Mouse (Mus musculus) forelimb bud, embryonic 11.5 days (tissue): ENCODE measurements around the gene Slc34a3.
"Not testable (repeated sequence)": the region's sequence is repeated elsewhere in the genome, so short reads cannot be mapped to it uniquely, and the experiment has no call there.

Source experiments
- DNase-seq: peaks from one replicate; pipeline ENCODE4 v3.0.0-alpha.2; 2012; ENCODE audit warnings: low read depth, low spot score

The Slc34a3 gene

GRCm38 (mm10) chr2:25234050-25234449, at the start of gene Slc34a3:
TSS of gene Slc34a3 (minus strand) at chr2:25234364.
- DNase-seq: no peak

- peak; percentile 76 for DNase-seq
Measured at GRCm38 (mm10) chr2:25278928-25279882, 45.0 kb upstream of the Slc34a3 start.

DNA sequence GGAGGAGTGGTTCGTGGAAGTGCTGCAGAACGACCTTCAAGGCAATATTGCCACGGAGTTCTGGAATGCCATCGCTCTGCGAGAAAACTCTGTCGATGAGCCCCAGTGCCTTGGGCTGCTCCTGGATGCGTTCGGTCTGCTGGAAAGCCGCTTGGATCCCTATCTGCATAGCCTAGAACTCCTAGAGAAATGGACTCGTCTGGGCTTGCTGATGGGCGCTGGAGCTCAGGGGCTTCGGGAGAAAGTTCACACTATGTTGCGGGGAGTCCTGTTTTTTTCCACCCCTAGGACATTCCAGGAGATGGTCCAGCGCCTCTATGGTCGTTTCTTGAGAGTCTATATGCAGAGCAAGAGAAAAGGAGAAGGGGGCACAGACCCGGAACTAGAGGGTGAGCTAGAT, 38.8 kb upstream of the Slc34a3 start:
- DNase-seq: no peak

- DNase-seq: no peak
Measured at GRCm38 (mm10) chr2:25272515-25272914, 38.4 kb upstream of the Slc34a3 start.

DNA sequence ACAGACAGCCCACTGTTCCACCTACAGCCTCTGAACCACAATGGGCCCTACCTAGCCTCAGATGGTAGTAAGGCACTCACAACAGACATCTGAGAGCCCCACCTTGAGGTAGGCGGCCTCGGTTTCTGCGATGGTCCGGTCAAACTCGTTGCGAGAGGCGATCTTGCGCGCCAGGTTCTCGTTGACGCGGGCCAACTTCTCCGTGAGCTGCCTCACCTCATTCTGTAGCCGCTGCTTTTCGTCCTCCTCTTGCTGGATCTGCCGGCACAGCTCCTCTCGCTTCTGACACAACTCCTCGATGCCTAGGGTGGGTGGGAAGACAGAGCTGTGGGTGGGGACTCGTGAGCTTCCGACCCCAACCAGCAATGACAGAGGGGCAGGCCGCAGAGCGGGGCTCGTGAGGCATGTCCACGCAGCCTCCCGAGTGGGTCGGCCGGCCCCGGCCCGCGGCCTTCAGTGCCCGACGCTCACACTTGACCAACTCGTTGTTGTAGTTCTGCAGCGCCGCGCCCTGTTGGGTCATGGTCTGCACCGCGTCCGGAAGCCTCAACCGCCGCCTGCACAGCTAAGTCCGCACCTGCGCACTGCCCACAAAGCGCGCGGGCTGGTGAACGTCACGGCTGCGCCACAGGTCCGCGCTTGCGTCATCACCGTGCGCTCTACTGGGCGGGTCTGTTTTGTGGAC, 37.8 kb upstream of the Slc34a3 start, which contains the start of the genes Ssna1 and Anapc2:
Ssna1 (minus strand) TSS at position 612 of the 685 bp plus-strand sequence.
Anapc2 (plus strand) TSS at position 652 of the 685 bp plus-strand sequence.
- DNase-seq: peak; percentile 97

GRCm38 (mm10) chr2:25267746-25268309, 33.7 kb upstream of the Slc34a3 start:
- DNase-seq: no peak

DNA sequence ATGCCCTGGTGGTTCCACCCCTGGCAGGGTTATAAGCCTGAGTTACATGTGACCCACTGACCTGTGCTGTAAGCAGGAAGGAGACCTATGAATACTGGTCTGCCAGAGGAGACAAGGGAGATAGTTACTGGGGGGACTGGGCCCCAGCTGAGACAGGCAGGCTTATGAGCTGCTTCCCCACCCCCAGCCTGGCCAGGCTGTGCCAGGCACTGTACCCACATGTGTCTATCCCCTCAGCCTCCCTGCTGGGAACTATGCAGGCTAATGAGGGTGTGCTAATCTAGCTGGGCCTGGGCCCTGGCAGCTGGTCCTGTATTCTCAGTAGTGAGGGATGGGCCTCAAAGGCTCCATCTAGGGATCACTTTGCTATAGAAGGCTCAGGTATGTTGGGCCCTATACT, 33.1 kb upstream of the Slc34a3 start:
- DNase-seq: no peak

GRCm38 (mm10) chr2:25266720-25267119, 32.6 kb upstream of the Slc34a3 start:
- no peak for DNase-seq

DNA sequence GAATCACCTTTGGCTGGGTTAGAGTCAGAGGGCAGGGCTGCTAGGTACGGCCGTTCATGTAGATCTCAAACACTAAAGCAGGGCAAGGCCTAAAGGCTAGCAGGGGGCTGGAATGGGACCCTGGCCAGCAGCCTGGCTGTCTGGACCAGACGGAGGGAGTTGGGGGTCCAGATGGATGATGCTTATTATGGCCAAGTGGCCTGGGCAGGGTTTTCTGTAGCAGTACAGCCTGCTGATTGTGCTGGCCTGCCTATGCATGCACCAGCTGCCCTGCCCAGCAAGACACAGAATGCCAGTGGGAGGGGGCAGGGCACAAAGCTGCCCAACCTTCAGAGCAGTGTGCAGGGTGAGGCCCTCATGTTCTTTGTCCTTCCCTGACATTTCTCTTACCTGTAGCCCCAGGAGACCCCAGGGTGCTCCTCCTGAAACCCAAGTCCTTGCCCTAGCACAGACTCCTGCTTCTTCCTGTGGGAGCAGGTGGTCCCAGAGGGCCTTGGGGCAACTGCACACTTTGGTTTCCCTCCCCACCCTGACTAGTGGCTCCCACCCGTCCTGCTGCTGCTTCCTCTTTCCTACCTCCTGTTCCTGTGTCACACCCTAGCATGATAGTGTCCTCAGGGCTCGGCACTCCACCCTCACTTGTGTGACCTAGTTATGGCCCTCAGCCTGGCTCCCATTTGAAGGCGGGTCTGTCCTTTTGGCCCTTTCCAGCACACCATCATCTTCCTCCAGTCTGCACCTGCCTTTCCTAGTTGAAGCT, 31.9 kb upstream of the Slc34a3 start:
- no peak for DNase-seq

DNA sequence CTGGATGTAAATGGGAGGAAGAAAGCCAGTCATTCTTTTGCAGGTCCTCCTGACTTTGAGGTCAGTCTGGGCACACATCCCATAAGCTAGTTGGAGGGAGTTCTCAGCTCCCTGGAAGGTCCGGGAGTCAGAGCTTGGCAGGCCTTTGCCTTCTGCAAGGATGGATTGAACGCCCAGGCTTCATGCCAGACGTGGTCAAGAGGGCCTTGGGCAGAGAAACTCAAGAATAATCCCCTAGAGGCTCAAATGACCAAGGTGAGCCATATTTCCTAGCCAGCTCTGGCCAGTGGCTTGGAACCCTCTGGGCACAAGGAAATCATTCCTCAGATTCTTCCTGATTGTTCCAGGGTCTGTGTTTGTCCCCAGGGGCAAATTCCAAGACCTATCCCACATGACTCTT, 30.7 kb upstream of the Slc34a3 start:
- no peak for DNase-seq

GRCm38 (mm10) chr2:25264286-25264660, 30.1 kb upstream of the Slc34a3 start:
- DNase-seq: no peak

GRCm38 (mm10) chr2:25263623-25264285, 29.6 kb upstream of the Slc34a3 start:
- DNase-seq: no peak

- peak; percentile 24 for DNase-seq
Measured at GRCm38 (mm10) chr2:25262795-25263622, 28.8 kb upstream of the Slc34a3 start.

- peak; percentile 96 for DNase-seq
Measured at GRCm38 (mm10) chr2:25262291-25262767, 28.2 kb upstream of the Slc34a3 start, which contains the start of gene Tprn. TSS of gene Tprn (plus strand) at chr2:25262618.

DNA sequence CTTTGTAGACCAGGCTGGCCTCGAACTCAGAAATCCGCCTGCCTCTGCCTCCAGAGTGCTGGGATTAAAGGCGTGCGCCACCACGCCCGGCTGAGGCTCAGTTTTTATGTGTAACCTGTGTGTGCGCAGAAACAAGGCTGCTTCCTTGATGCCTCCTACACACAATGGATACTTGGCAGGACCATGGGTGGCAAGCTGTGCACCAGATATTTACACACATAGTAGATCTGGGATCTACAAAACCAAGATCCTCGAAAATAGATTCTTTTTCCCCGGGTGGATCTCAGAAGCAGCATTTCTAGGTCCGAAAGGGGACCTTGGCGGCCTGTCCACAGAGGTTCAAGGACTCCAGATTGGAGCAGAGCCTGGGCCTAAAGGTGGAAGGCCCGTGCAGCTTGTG, 27.7 kb upstream of the Slc34a3 start:
- no peak for DNase-seq

- DNase-seq: no peak
Measured at GRCm38 (mm10) chr2:25258887-25259286, 24.7 kb upstream of the Slc34a3 start.

GRCm38 (mm10) chr2:25257250-25257649, 23.1 kb upstream of the Slc34a3 start:
- DNase-seq: not testable (repeated sequence)

DNA sequence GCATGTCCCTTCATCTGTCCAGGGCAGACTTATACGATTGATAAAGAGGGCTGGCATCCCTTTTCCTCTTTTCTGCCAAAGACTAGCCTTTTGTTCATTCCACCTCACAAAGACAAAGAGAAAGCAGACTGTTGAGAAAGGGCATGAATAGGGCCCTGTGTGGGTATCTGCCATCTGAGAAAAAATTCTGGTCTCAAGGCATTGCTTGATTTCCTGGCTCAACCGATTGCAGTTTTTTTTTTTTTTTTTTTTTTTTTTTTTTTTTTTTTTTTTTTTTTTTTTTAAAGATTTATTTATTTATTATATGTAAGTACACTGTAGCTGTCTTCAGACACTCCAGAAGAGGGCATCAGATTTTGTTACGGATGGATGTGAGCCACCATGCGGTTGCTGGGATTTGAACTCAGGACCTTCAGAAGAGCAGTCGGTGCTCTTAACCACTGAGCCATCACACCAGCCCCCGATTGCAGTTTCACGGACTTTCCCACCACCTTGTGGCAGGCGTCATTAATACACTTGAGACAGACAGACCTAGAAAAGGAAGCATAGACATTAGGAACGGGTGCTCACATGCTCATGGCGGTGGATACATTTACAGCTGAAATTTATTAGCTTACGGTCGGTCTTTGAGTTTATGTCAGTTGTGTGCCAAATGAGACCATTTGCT, 22.4 kb upstream of the Slc34a3 start:
- DNase-seq: peak; percentile 39

DNA sequence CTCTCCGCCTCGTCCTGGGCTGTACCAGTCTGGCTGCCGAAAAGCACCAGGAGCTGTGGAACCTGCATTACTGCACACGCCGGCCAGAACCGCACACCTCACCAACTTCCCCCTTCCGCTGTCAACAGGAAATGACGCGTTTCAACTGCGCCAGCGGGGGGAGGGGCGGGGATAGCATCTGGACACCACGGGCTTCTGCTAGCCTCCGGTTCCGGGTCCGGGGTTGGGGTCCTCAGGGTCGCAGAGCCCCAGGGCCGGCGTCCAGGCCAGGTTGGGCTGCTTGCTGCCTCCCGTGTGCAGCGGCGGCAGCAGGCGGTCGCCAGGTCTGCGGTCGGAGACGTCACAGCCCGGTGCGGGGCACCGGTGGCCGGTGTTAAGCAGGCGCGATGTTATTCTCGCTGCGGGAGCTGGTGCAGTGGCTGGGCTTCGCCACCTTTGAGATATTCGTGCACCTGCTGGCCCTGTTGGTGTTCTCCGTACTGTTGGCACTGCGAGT, 21.2 kb upstream of the Slc34a3 start, which contains the start of gene Tmem203:
Tmem203 (plus strand) TSS at position 156 of the 496 bp plus-strand sequence.
- DNase-seq: peak; percentile 92
